ENCODE assay signal across 7 mouse cellular contexts in genomic region chr13:32802259-32803081, GRCm38 (mm10). TPM values are rescaled to one million over a fixed set of nuclear protein-coding genes. Genes with fewer than 3 reads are reported as not detected.
A peak's percentile ranks its signal among the peaks of the same experiment; 100 is the strongest.
DNase-seq lines count a peak whose midpoint lies in the region; ATAC-seq and TF ChIP-seq lines count a peak whose summit lies in the region.

D930007J09Rik (minus strand) TSS chr13:32802849.

- no peak for TF ChIP-seq CTCF in small intestine, adult 2 months (IDR thresholded peaks at IDR 0.05; ENCODE audit: extremely low read depth, insufficient read length, insufficient replicate concordance, low read depth, low read length)

- peak; percentile 11 for ATAC-seq in inflammation-experienced regulatory T-cells, adult 6 months

- peaks cover 4% of the 10 kb centered on the region; the same call in 1 of the 2 replicates for H3K4me1 ChIP-seq in small intestine, adult 2 months (ENCODE audit: control insufficient read depth, insufficient read depth, insufficient read length, low read length)

- H3K27me3 ChIP-seq in small intestine, adult 2 months (ENCODE audit: control insufficient read depth, insufficient read depth, low read length) = no peaks in the 10 kb centered on the region

- H3K4me3 ChIP-seq in small intestine, adult 2 months (ENCODE audit: low read depth, low read length) = peak within 1 kb of the TSS; percentile 81

- no peak for TF ChIP-seq POLR2A in small intestine, adult 2 months (IDR thresholded peaks at IDR 0.05; ENCODE audit: low read depth, low read length)

- DNase-seq in adrenal gland, adult 18-20 months (ENCODE audit: low spot score in 2 of 2) = peak; percentile 57 to 60
- DNase-seq in cerebellum, adult 9-10 months = peak; percentile 49
- DNase-seq in frontal cortex, postnatal 10 days (ENCODE audit: low spot score in 2 of 2) = peak; percentile 32 to 63
- DNase-seq in left cerebral cortex, postnatal 4 days = peak; percentile 48
- peak; percentile 42 for DNase-seq in mesoderm, embryonic 11.5 days (ENCODE audit: low read depth, low spot score)

- peaks cover 5% of the 10 kb centered on the region; the same call in 1 of the 2 replicates for H3K36me3 ChIP-seq in small intestine, adult 2 months (ENCODE audit: control insufficient read depth, insufficient read depth, low read length)

- intact Hi-C loops in left cerebral cortex, postnatal 4 days (cut with DNase I) = no loop called here

- peak within 1 kb of the TSS; percentile 75 for H3K27ac ChIP-seq in small intestine, adult 2 months (ENCODE audit: insufficient read depth, low read depth, low read length)

- under 1% methylated on average over 94 of the region's 95 CpGs for whole genome bisulfite sequencing in small intestine, adult 2 months

RNA-seq across cellular contexts. Expression of gene D930007J09Rik, which starts in this region (rescaled TPM):
- not detected for total RNA-seq in adrenal gland, adult 18-20 months (2021)
- not detected for polyA plus RNA-seq in inflammation-experienced regulatory T-cells, adult 6 months (2017; shearing (Covaris generic))
- total RNA-seq in left cerebral cortex, postnatal 4 days (2021) = 1 to 10 TPM in 1 of 2 experiments, not detected in 1; 1.6 TPM
- polyA plus RNA-seq in small intestine, adult 2 months (2012; rRNA removed) = not detected in 2 replicates

Comparison
In these comparisons a context has a peak if more than half of its experiments do, and no peak if none do; other contexts are left out.
1. Peak in every context shown above with its lines: DNase-seq, ATAC-seq, H3K4me3 ChIP-seq and H3K27ac ChIP-seq.
2. Peak in DNase-seq in adrenal gland, adult 18-20 months; RNA of the gene not detected or under 1 TPM.
3. Peak in ATAC-seq in inflammation-experienced regulatory T-cells, adult 6 months; RNA of the gene not detected or under 1 TPM.